8 mouse cellular contexts compared by ENCODE assay signal in genomic region chr4:130799118-130799517, GRCm38 (mm10). TPM values are rescaled to one million over a fixed set of nuclear protein-coding genes. Genes with fewer than 3 reads are reported as not detected.
DNase-seq lines count a peak whose midpoint lies in the region; ATAC-seq and TF ChIP-seq lines count a peak whose summit lies in the region.

No protein-coding gene starts in this region.

- H3K27me3 ChIP-seq in heart, postnatal 0 days (ENCODE audit: control insufficient read depth, insufficient read depth, low read length): no peaks in the 10 kb centered on the region

- WGBS in lung, adult 2 months: 20% methylated on average over 4 of the region's 4 CpGs
- WGBS in heart, postnatal 0 days: 44% methylated on average over 4 of the region's 4 CpGs
- WGBS in macrophage (ENCODE audit: missing documents): 59% methylated on average over 4 of the region's 4 CpGs

- no peak for ATAC-seq in heart, postnatal 0 days (ENCODE audit: insufficient read depth, low read depth)
- no peak for ATAC-seq in granulocyte monocyte progenitor cell, adult 5-6 weeks (replicated peaks; ENCODE audit: poor library complexity, severe bottlenecking)

- H3K4me1 ChIP-seq in lung, adult 2 months (ENCODE audit: control insufficient read depth, insufficient read depth, low read length): peaks cover 30% of the 10 kb centered on the region
- peaks cover 33% of the 10 kb centered on the region for H3K4me1 ChIP-seq in heart, postnatal 0 days (ENCODE audit: control insufficient read depth, insufficient read depth)

- H3K36me3 ChIP-seq in heart, postnatal 0 days (replicated peaks; ENCODE audit: control insufficient read depth, insufficient read depth, low read length): no peaks in the 10 kb centered on the region
- H3K36me3 ChIP-seq in macrophage (ENCODE audit: inconsistent target): no peaks in the 10 kb centered on the region; the same call in 1 of the 2 replicates

- TF ChIP-seq EP300 in heart, postnatal 0 days (IDR thresholded peaks at IDR 0.05; ENCODE audit: low read depth): no peak

- peak; percentile 80 to 91 for DNase-seq in adrenal gland, adult (ENCODE audit: inconsistent age in 2 of 2, low spot score in 1 of 2)
- DNase-seq in adrenal gland, postnatal 4 days (ENCODE audit: low spot score in 2 of 2): no peak
- peak; percentile 64 for DNase-seq in lung, postnatal 10 days
- no peak for DNase-seq in lung, adult 2 months
- DNase-seq in heart, postnatal 0 days (ENCODE audit: low spot score): no peak
- no peak for DNase-seq in spleen, postnatal 36 days (ENCODE audit: low spot score in 2 of 2)

- TF ChIP-seq POLR2A in lung, adult 2 months (IDR thresholded peaks at IDR 0.05; ENCODE audit: borderline replicate concordance, extremely low read depth, low read depth, low read length): no peak

- peaks cover 100% of the 10 kb centered on the region for H3K79me2 ChIP-seq in macrophage (ENCODE audit: inconsistent target)

- H3K9me3 ChIP-seq in heart, postnatal 0 days (replicated peaks; ENCODE audit: control insufficient read depth, low read length): no peaks in the 10 kb centered on the region

- H3K27ac ChIP-seq in heart, postnatal 0 days (ENCODE audit: low read depth): peak overlapping the region; percentile 75
- peak overlapping the region; percentile 97 for H3K27ac ChIP-seq in macrophage

- no peak overlapping the region for H3K4me2 ChIP-seq in heart, postnatal 0 days (ENCODE audit: low read depth, low read length)

- TF ChIP-seq CTCF in lung, adult 2 months (IDR thresholded peaks at IDR 0.05; ENCODE audit: insufficient read depth, low read length): no peak
- no peak for TF ChIP-seq CTCF in heart, postnatal 0 days (IDR thresholded peaks at IDR 0.05; ENCODE audit: low read depth)

- no peak overlapping the region for H3K9ac ChIP-seq in heart, postnatal 0 days (replicated peaks; ENCODE audit: low read depth, low read length)

- no peak overlapping the region for H3K4me3 ChIP-seq in lung, adult 2 months (replicated peaks; ENCODE audit: extremely low read depth, low read depth, low read length)
- no peak overlapping the region for H3K4me3 ChIP-seq in heart, postnatal 0 days (ENCODE audit: low read depth, low read length)
- H3K4me3 ChIP-seq in macrophage (ENCODE audit: inconsistent target): no peak overlapping the region

RNA-seq across cellular contexts. Expression of gene Sdc3, which starts 6.8 kb away (rescaled TPM):
- 100 to 1,000 TPM; 230 to 243 TPM for total RNA-seq in adrenal gland, postnatal 4 days (2021)
- polyA plus RNA-seq in lung, adult 2 months (2012; rRNA removed): 113 and 146 TPM in 2 replicates
- total RNA-seq in heart, postnatal 0 days (2014; rRNA removed; ENCODE audit: low replicate concordance): 44.2 and 55.2 TPM in 2 replicates
- 9.3 and 9.4 TPM in 2 replicates for polyA plus RNA-seq in heart, postnatal 0 days (2015; fragmentation: Nextera tagmentation; extraction: Ambion mirVana)
- total RNA-seq in macrophage (2018; cell fraction: chromatin; rRNA removed): 100 to 1,000 TPM in 19 of 26 experiments, 10 to 100 TPM in 7; 22.5 to 373 (median 145) TPM
- 100 to 1,000 TPM; 388 to 983 (median 585) TPM for total RNA-seq in macrophage (2018; cell fraction: cytosol; rRNA removed)
- 1,000 to 10,000 TPM in 4 of 26 experiments, 100 to 1,000 TPM in 22; 221 to 1,187 (median 556) TPM for total RNA-seq in macrophage (2018; cell fraction: nucleus; rRNA removed)
- polyA plus RNA-seq in macrophage (2018): 449 to 1,011 TPM (median 478 TPM) in 3 replicates
- total RNA-seq in granulocyte monocyte progenitor cell, adult 5-6 weeks (2014; fragmentation: Nextera tagmentation): 1.1 TPM in 1 of 2 replicates, not detected in the other
- 0.17 and 4.4 TPM in 2 replicates for total RNA-seq in granulocyte monocyte progenitor cell, adult 5-6 weeks (2017)

Comparison
In these comparisons a context has a peak if more than half of its experiments do, and no peak if none do; other contexts are left out.
1. DNase-seq: peak in adrenal gland, adult (2 of 2) and lung, postnatal 10 days (single experiment); none in adrenal gland, postnatal 4 days (0 of 2), lung, adult 2 months (single experiment), heart, postnatal 0 days (single experiment) and spleen, postnatal 36 days (0 of 2).